25 mouse cellular contexts compared by ENCODE assay signal in genomic region chr8:99048664-99049363, GRCm38 (mm10).
DNase-seq lines count a peak whose midpoint lies in the region; ATAC-seq and TF ChIP-seq lines count a peak whose summit lies in the region.
"Had no signal": no experiment of that assay in that cellular context is flagged by ENCODE, and none has a peak within 500 bp of the region (broad histone marks: within the 10 kb centered on the region; RNA-seq: fewer than 3 reads in every experiment).

No protein-coding gene starts in this region.

- ATAC-seq in midbrain, embryonic 13.5 days, result 0 out of 2 replicates have a peak, but pooled peaks have one; percentile 58
- ATAC-seq in midbrain, postnatal 0 days (ENCODE audit: low FRiP score), result no peak
- no peak for ATAC-seq in neural tube, embryonic 15.5 days (ENCODE audit: low FRiP score)
- no peak for ATAC-seq in inflammation-experienced regulatory T-cells, adult 6 months
- ATAC-seq: activated CD4-positive, CD25-positive, alpha-beta regulatory T cell, adult 4 months; CD4-positive, CD25-positive, alpha-beta regulatory T cell, adult 4 months; forebrain, embryonic 13.5 days; forebrain, postnatal 0 days had no signal

- 69% methylated on average over 8 of the region's 8 CpGs for WGBS in midbrain, embryonic 13.5 days
- 56% methylated on average over 8 of the region's 8 CpGs for WGBS in midbrain, postnatal 0 days
- WGBS in neural tube, embryonic 15.5 days, result 69% methylated on average over 8 of the region's 8 CpGs

- H3K27me3 ChIP-seq in midbrain, embryonic 13.5 days, result no peaks in the 10 kb centered on the region
- H3K27me3 ChIP-seq in midbrain, postnatal 0 days (ENCODE audit: insufficient read depth, low read length), result no peaks in the 10 kb centered on the region
- H3K27me3 ChIP-seq in neural tube, embryonic 15.5 days (replicated peaks), result no peaks in the 10 kb centered on the region
- H3K27me3 ChIP-seq: embryonic facial prominence, embryonic 13.5 days; forebrain, embryonic 13.5 days; hindbrain, embryonic 12.5 days; hindbrain, embryonic 15.5 days had no signal

- H3K36me3 ChIP-seq in midbrain, embryonic 13.5 days, result no peaks in the 10 kb centered on the region
- H3K36me3 ChIP-seq in midbrain, postnatal 0 days (ENCODE audit: insufficient read depth, low read length), result no peaks in the 10 kb centered on the region
- H3K36me3 ChIP-seq in neural tube, embryonic 15.5 days, result no peaks in the 10 kb centered on the region
- H3K36me3 ChIP-seq: embryonic facial prominence, embryonic 10.5 days; embryonic facial prominence, embryonic 13.5 days; hindbrain, embryonic 12.5 days; hindbrain, embryonic 15.5 days had no signal

- no peak overlapping the region for H3K4me2 ChIP-seq in midbrain, embryonic 13.5 days (replicated peaks)
- H3K4me2 ChIP-seq in midbrain, postnatal 0 days (ENCODE audit: low read depth, low read length, poor library complexity, severe bottlenecking), result no peak overlapping the region
- H3K4me2 ChIP-seq in neural tube, embryonic 15.5 days, result no peak overlapping the region
- H3K4me2 ChIP-seq: embryonic facial prominence, embryonic 13.5 days; forebrain, embryonic 13.5 days; heart, embryonic 11.5 days; hindbrain, embryonic 12.5 days; hindbrain, embryonic 15.5 days had no signal

- H3K4me3 ChIP-seq in midbrain, embryonic 13.5 days (replicated peaks), result no peak overlapping the region
- H3K4me3 ChIP-seq in midbrain, postnatal 0 days (ENCODE audit: low read depth, low read length), result no peak overlapping the region
- H3K4me3 ChIP-seq in neural tube, embryonic 15.5 days (replicated peaks), result no peak overlapping the region
- H3K4me3 ChIP-seq: embryonic facial prominence, embryonic 10.5 days; embryonic facial prominence, embryonic 13.5 days; erythroblast, embryonic 14.5 days; forebrain, embryonic 13.5 days; gastrocnemius, adult 2 months; hindbrain, embryonic 12.5 days; hindbrain, embryonic 15.5 days had no signal

- H3K9me3 ChIP-seq in midbrain, embryonic 13.5 days, result 0 out of 2 replicates have a peak, but pooled peaks cover 2% of the 10 kb centered on the region
- no peaks in the 10 kb centered on the region for H3K9me3 ChIP-seq in midbrain, postnatal 0 days (ENCODE audit: low read length)
- H3K9me3 ChIP-seq in neural tube, embryonic 15.5 days (replicated peaks), result no peaks in the 10 kb centered on the region
- H3K9me3 ChIP-seq: embryonic facial prominence, embryonic 10.5 days; embryonic facial prominence, embryonic 13.5 days; forebrain, embryonic 13.5 days; hindbrain, embryonic 12.5 days; hindbrain, embryonic 15.5 days had no signal

- H3K9ac ChIP-seq in midbrain, embryonic 13.5 days (replicated peaks), result no peak overlapping the region
- H3K9ac ChIP-seq in midbrain, postnatal 0 days (replicated peaks; ENCODE audit: low read length, poor library complexity, severe bottlenecking), result no peak overlapping the region
- H3K9ac ChIP-seq in neural tube, embryonic 15.5 days (replicated peaks), result no peak overlapping the region
- H3K9ac ChIP-seq: embryonic facial prominence, embryonic 13.5 days; forebrain, embryonic 13.5 days; forebrain, postnatal 0 days; hindbrain, embryonic 12.5 days; hindbrain, embryonic 15.5 days had no signal

- TF ChIP-seq CTCF in midbrain, postnatal 0 days (IDR thresholded peaks at IDR 0.05), result no peak
- no peak for TF ChIP-seq CTCF in brain, embryonic 14.5 days (IDR thresholded peaks at IDR 0.05; ENCODE audit: borderline replicate concordance, extremely low read depth, insufficient read depth, insufficient read length)

- no peak for TF ChIP-seq POLR2A in brain, embryonic 14.5 days (IDR thresholded peaks at IDR 0.05; ENCODE audit: borderline replicate concordance, extremely low read depth, insufficient read depth, insufficient read length, poor library complexity, severe bottlenecking)

- H3K27ac ChIP-seq in midbrain, embryonic 13.5 days, result no peak overlapping the region
- no peak overlapping the region for H3K27ac ChIP-seq in midbrain, postnatal 0 days (ENCODE audit: low read depth, low read length)
- 0 out of 2 replicates have a peak overlapping the region, but pooled peaks have one; percentile 35 for H3K27ac ChIP-seq in neural tube, embryonic 15.5 days (replicated peaks)
- H3K27ac ChIP-seq: embryonic facial prominence, embryonic 10.5 days; embryonic facial prominence, embryonic 13.5 days; forebrain, embryonic 13.5 days; gastrocnemius, adult 2 months; hindbrain, embryonic 12.5 days; hindbrain, embryonic 15.5 days had no signal

- no peak for DNase-seq in midbrain, postnatal 0 days (ENCODE audit: low spot score)
- DNase-seq in neural tube, embryonic 10.5 days (ENCODE audit: extremely low spot score, low spot score), result no peak
- peak; percentile 64 for DNase-seq in brain, embryonic 14.5 days (ENCODE audit: low read depth)
- DNase-seq: adrenal gland, adult 8-10 months; adrenal gland, postnatal 25 days; cerebellum, adult 11 months; cerebellum, adult 2 months; cerebellum, adult 9-11 months; cerebellum, postnatal 25 days; forebrain, postnatal 0 days; gastrocnemius, adult 2 months; gastrocnemius, postnatal 14 days; heart, adult 11 months had no signal

- no peaks in the 10 kb centered on the region for H3K4me1 ChIP-seq in midbrain, embryonic 13.5 days (replicated peaks)
- H3K4me1 ChIP-seq in midbrain, postnatal 0 days (ENCODE audit: insufficient read depth, low read length), result no peaks in the 10 kb centered on the region
- H3K4me1 ChIP-seq in neural tube, embryonic 15.5 days, result no peaks in the 10 kb centered on the region
- H3K4me1 ChIP-seq: embryonic facial prominence, embryonic 10.5 days; embryonic facial prominence, embryonic 13.5 days; forebrain, embryonic 13.5 days; hindbrain, embryonic 12.5 days; hindbrain, embryonic 15.5 days had no signal
